In the genomic region with DNA sequence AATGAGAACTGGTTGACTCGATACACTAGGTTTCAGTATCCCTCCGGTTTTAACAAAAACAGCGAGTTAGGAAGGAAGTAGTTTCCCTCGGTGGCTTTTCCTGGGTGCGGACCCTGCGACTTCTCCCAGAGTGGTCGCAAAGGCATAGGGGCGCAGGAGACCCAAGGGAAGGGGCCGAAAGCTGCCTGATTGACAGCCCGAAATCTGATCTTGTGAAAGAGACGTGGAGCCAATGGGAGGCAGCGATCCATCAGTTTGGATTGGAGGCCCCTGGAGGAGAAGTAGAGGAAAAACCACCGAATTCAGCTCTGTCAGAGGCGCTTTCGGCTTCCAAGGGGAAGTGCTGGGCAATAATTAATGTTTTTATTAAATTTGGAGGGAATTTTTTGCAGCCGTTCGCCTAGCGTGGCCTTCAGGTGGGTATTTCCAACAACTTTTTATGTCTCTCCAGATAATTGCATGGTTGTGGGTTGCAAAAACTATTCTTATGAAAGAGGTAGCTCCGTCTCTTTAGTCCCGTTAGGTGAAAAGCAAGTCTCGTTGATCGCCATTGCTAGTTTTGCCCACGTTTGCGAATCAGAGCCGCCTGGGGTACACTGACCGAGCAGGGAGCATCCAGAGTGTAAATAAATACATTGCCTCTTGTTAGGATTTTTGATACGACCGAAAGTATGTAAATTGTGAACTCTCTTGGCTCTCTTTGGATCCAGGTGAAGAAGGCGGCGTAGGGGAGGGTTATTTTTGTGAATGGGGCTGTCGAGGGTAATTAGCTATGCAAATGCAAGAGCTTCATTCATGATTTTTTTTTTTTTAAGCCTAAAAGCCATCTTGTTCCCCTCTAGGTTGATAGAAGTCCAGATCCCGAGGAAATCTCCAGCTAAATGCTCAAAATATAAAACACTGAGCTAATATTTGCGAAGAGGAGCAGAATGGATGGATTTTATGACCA, we compare ENCODE assay signal across 8 mouse cellular contexts. TPM values are rescaled to one million over a fixed set of nuclear protein-coding genes. Genes with fewer than 3 reads are reported as not detected.
DNase-seq lines count a peak whose midpoint lies in the region; ATAC-seq and TF ChIP-seq lines count a peak whose summit lies in the region.

No protein-coding gene starts in this region.

- peak overlapping the region; percentile 63 for H3K9ac ChIP-seq in forebrain, embryonic 13.5 days
- peak overlapping the region; percentile 82 for H3K9ac ChIP-seq in heart, embryonic 16.5 days (ENCODE audit: low read length)
- no peak overlapping the region; the same call in 1 of the 2 replicates for H3K9ac ChIP-seq in liver, embryonic 16.5 days (ENCODE audit: low read depth, low read length)
- peak overlapping the region; percentile 67 for H3K9ac ChIP-seq in neural tube, embryonic 11.5 days (ENCODE audit: low read length)

- H3K36me3 ChIP-seq in E14TG2a.4 (ENCODE audit: insufficient read depth, low read length): 0 out of 2 replicates have a peak, but pooled peaks cover 7% of the 10 kb centered on the region
- no peaks in the 10 kb centered on the region for H3K36me3 ChIP-seq in forebrain, embryonic 13.5 days (ENCODE audit: poor library complexity, severe bottlenecking)
- H3K36me3 ChIP-seq in heart, embryonic 16.5 days (ENCODE audit: control insufficient read depth, insufficient read depth): no peaks in the 10 kb centered on the region
- H3K36me3 ChIP-seq in liver, embryonic 16.5 days (ENCODE audit: control insufficient read depth, insufficient read depth): no peaks in the 10 kb centered on the region
- no peaks in the 10 kb centered on the region for H3K36me3 ChIP-seq in neural tube, embryonic 11.5 days (ENCODE audit: control insufficient read depth, insufficient read depth, low read length)

- H3K9me3 ChIP-seq in E14TG2a.4 (ENCODE audit: low read length): no peaks in the 10 kb centered on the region
- H3K9me3 ChIP-seq in forebrain, embryonic 13.5 days (replicated peaks): no peaks in the 10 kb centered on the region
- no peaks in the 10 kb centered on the region for H3K9me3 ChIP-seq in heart, embryonic 16.5 days (replicated peaks; ENCODE audit: control insufficient read depth, low read length)
- H3K9me3 ChIP-seq in liver, embryonic 16.5 days (replicated peaks; ENCODE audit: control insufficient read depth, low read length): no peaks in the 10 kb centered on the region
- no peaks in the 10 kb centered on the region for H3K9me3 ChIP-seq in neural tube, embryonic 11.5 days (ENCODE audit: control insufficient read depth, low read length)

- peak overlapping the region; percentile 80 for H3K4me3 ChIP-seq in E14TG2a.4 (replicated peaks; ENCODE audit: low read length)
- peak overlapping the region; percentile 54 for H3K4me3 ChIP-seq in forebrain, embryonic 13.5 days
- peak overlapping the region; percentile 87 for H3K4me3 ChIP-seq in heart, embryonic 16.5 days (ENCODE audit: low read length)
- peak overlapping the region; percentile 61 for H3K4me3 ChIP-seq in liver, embryonic 16.5 days (ENCODE audit: low read depth, low read length)
- peak overlapping the region; percentile 47 for H3K4me3 ChIP-seq in neural tube, embryonic 11.5 days (ENCODE audit: low read depth, low read length)

- peaks cover 52% of the 10 kb centered on the region for H3K4me1 ChIP-seq in E14TG2a.4 (replicated peaks; ENCODE audit: low read depth, low read length)
- H3K4me1 ChIP-seq in forebrain, embryonic 13.5 days: peaks cover 23% of the 10 kb centered on the region; the same call in 1 of the 2 replicates
- peaks cover 8% of the 10 kb centered on the region for H3K4me1 ChIP-seq in heart, embryonic 16.5 days (ENCODE audit: control insufficient read depth, insufficient read depth, low read length)
- no peaks in the 10 kb centered on the region; the same call in 1 of the 2 replicates for H3K4me1 ChIP-seq in liver, embryonic 16.5 days (ENCODE audit: control insufficient read depth, low read depth, low read length)
- no peaks in the 10 kb centered on the region; the same call in 1 of the 2 replicates for H3K4me1 ChIP-seq in neural tube, embryonic 11.5 days (ENCODE audit: control insufficient read depth, insufficient read depth, low read length)

- DNase-seq in brain, embryonic 18.5 days (ENCODE audit: low read depth, low spot score): peak; percentile 73
- DNase-seq in kidney, postnatal 14 days: peak; percentile 62
- DNase-seq in neural tube, embryonic 11.5 days (ENCODE audit: low spot score): peak; percentile 70
- DNase-seq in testis, postnatal 14 days (ENCODE audit: low spot score): peak; percentile 38

- peak overlapping the region; percentile 88 for H3K27ac ChIP-seq in forebrain, embryonic 13.5 days
- peak overlapping the region; percentile 91 for H3K27ac ChIP-seq in heart, embryonic 16.5 days (ENCODE audit: low read length)
- peak overlapping the region; percentile 13 for H3K27ac ChIP-seq in liver, embryonic 16.5 days (ENCODE audit: low read length)
- peak overlapping the region; percentile 85; the same call in 1 of the 2 replicates for H3K27ac ChIP-seq in neural tube, embryonic 11.5 days (ENCODE audit: low read depth, low read length)

- peak overlapping the region; percentile 89 for H3K4me2 ChIP-seq in forebrain, embryonic 13.5 days
- H3K4me2 ChIP-seq in heart, embryonic 16.5 days (ENCODE audit: low read depth, low read length): peak overlapping the region; percentile 98
- H3K4me2 ChIP-seq in liver, embryonic 16.5 days (ENCODE audit: low read depth, low read length): peak overlapping the region; percentile 77
- peak overlapping the region; percentile 98 for H3K4me2 ChIP-seq in neural tube, embryonic 11.5 days (ENCODE audit: low read depth)

- WGBS in forebrain, embryonic 13.5 days: under 1% methylated on average over 33 of the region's 33 CpGs
- WGBS in heart, embryonic 16.5 days: 1% methylated on average over 33 of the region's 33 CpGs
- under 1% methylated on average over 33 of the region's 33 CpGs for WGBS in liver, embryonic 16.5 days (ENCODE audit: insufficient replicate concordance)
- WGBS in neural tube, embryonic 11.5 days: under 1% methylated on average over 33 of the region's 33 CpGs

- TF ChIP-seq CTCF in E14TG2a.4 (conservative IDR thresholded peaks at IDR 0.05; ENCODE audit: low read length): 0 out of 2 replicates have a peak, but pooled peaks have one; percentile 2

- no peaks in the 10 kb centered on the region for H3K27me3 ChIP-seq in E14TG2a.4 (ENCODE audit: insufficient read depth, low read length)
- 0 out of 2 replicates have a peak, but pooled peaks cover 3% of the 10 kb centered on the region for H3K27me3 ChIP-seq in forebrain, embryonic 13.5 days
- H3K27me3 ChIP-seq in heart, embryonic 16.5 days (ENCODE audit: control insufficient read depth, insufficient read depth, low read length): no peaks in the 10 kb centered on the region
- 0 out of 2 replicates have a peak, but pooled peaks cover 4% of the 10 kb centered on the region for H3K27me3 ChIP-seq in liver, embryonic 16.5 days (ENCODE audit: control insufficient read depth, insufficient read depth, low read depth, low read length)
- no peaks in the 10 kb centered on the region for H3K27me3 ChIP-seq in neural tube, embryonic 11.5 days (ENCODE audit: control insufficient read depth, insufficient read depth, low read length)

- peak; percentile 54 for ATAC-seq in forebrain, embryonic 13.5 days
- peak; percentile 41; the same call in 1 of the 2 replicates for ATAC-seq in heart, embryonic 16.5 days (replicated peaks; ENCODE audit: extremely low read depth, insufficient read depth, low FRiP score)
- ATAC-seq in liver, embryonic 16.5 days (ENCODE audit: low read depth): no peak
- peak; percentile 43 for ATAC-seq in neural tube, embryonic 11.5 days (ENCODE audit: insufficient read depth, low FRiP score, low TSS enrichment)

RNA-seq across cellular contexts. Expression of a gene that starts 1.1 kb away (rescaled TPM):
- polyA plus RNA-seq in forebrain, embryonic 13.5 days (2015; fragmentation: Nextera tagmentation; extraction: Ambion mirVana): 28.5 and 29.2 TPM in 2 replicates
- 29.0 and 31.7 TPM in 2 replicates for polyA plus RNA-seq in heart, embryonic 16.5 days (2015; fragmentation: Nextera tagmentation; extraction: Ambion mirVana)
- polyA plus RNA-seq in liver, embryonic 16.5 days (2015; fragmentation: Nextera tagmentation; extraction: Ambion mirVana): 0.68 and 1.1 TPM in 2 replicates
- 15.8 and 17.3 TPM in 2 replicates for polyA plus RNA-seq in neural tube, embryonic 11.5 days (2014; fragmentation: Nextera tagmentation; extraction: Ambion mirVana)

Comparison
In these comparisons a context has a peak if more than half of its experiments do, and no peak if none do; other contexts are left out.
1. H3K27ac ChIP-seq: peak in every context shown above with its lines; median percentile 91 in heart, embryonic 16.5 days; 88 in forebrain, embryonic 13.5 days; 85 in neural tube, embryonic 11.5 days; 13 in liver, embryonic 16.5 days.